Mouse (Mus musculus) thymus, adult 2 months (tissue): Measurements from ENCODE around the gene Wwox. TPM values are rescaled to one million over a fixed set of nuclear protein-coding genes. Genes with fewer than 3 reads are reported as not detected.

Experiments
- DNase-seq: peaks from one replicate; pipeline ENCODE4 v3.0.0; 2021
- H3K27ac ChIP-seq: fragments of 200-500 bp; 2 replicates; pipeline ENCODE4 v1.5.1; 2012; ENCODE audit warnings: low read length, control low read depth; ENCODE audit not compliant: control insufficient read depth, insufficient read depth
- H3K27me3 ChIP-seq: fragments of 200-500 bp; 2 replicates; pipeline ENCODE4 v1.6.1; 2012; ENCODE audit warnings: mild to moderate bottlenecking, low read length, moderate library complexity, mixed read lengths; ENCODE audit not compliant: control insufficient read depth, insufficient read depth
- H3K36me3 ChIP-seq: fragments of 200-500 bp; 2 replicates; pipeline ENCODE4 v1.6.1; 2012; ENCODE audit warnings: mild to moderate bottlenecking, low read length, moderate library complexity; ENCODE audit not compliant: control insufficient read depth, insufficient read depth
- H3K4me1 ChIP-seq: fragments of 200-500 bp; replicated peaks from 2 replicates; pipeline ENCODE4 v1.6.1; 2012; ENCODE audit warnings: low read length; ENCODE audit not compliant: control insufficient read depth, insufficient read depth
- H3K4me3 ChIP-seq: fragments of 200-500 bp; 2 replicates; pipeline ENCODE4 v1.5.1; 2012; ENCODE audit warnings: mild to moderate bottlenecking, low read length, control low read depth, moderate library complexity; ENCODE audit not compliant: control insufficient read depth, insufficient read depth
- CTCF ChIP-seq: fragments of 200-500 bp; IDR thresholded peaks from 2 replicates; pipeline ENCODE4 v1.5.1; 2012; ENCODE audit warnings: mild to moderate bottlenecking, control low read depth, low read length, moderate library complexity, borderline replicate concordance; ENCODE audit not compliant: control insufficient read depth, poor library complexity, insufficient read depth; ENCODE audit errors: extremely low read depth
- POLR2A ChIP-seq: fragments of 200-500 bp; IDR thresholded peaks from 2 replicates; pipeline ENCODE4 v1.6.1; 2012; ENCODE audit warnings: mild to moderate bottlenecking, low read length, control low read depth, moderate library complexity; ENCODE audit not compliant: control insufficient read depth, poor library complexity, insufficient read depth; ENCODE audit errors: extremely low read depth
- WGBS: fragments of 180-500 bp; shearing (Covaris S2); methylation state at CpG from one replicate; pipeline ENCODE4 v1.1.7; 2018; 5-methylcytosine and 5-hydroxymethylcytosine counted together
- polyA plus RNA-seq: library from polyadenylated mRNA; depleted of rRNA; stranded (reverse); fragments of >200 nt; gene quantifications from 2 replicates; pipeline ENCODE4 v1.2.3, GENCODE M21; 2012

Gene Wwox
- polyA plus RNA-seq, 1 experiment = 8.4 TPM

GRCm38 (mm10) chr8:114908589-114908988 lies 469.1 kb downstream of the Wwox start:
- TF ChIP-seq CTCF (no peak), POLR2A (no peak)
- no peak overlapping the region for H3K4me3 ChIP-seq
- WGBS = 70% methylated on average over 7 of the region's 7 CpGs
- no peak overlapping the region for H3K27ac ChIP-seq
- DNase-seq = no peak
- H3K36me3 ChIP-seq = no peaks in the 10 kb centered on the region
- H3K27me3 ChIP-seq = no peaks in the 10 kb centered on the region
- H3K4me1 ChIP-seq = no peaks in the 10 kb centered on the region

GRCm38 (mm10) chr8:114909146-114909545 lies 469.7 kb downstream of the Wwox start:
- TF ChIP-seq POLR2A = no peak
- WGBS = 94% methylated on average over 9 of the region's 9 CpGs
- no peak overlapping the region for H3K27ac ChIP-seq
- no peaks in the 10 kb centered on the region for H3K27me3 ChIP-seq
- H3K4me1 ChIP-seq = no peaks in the 10 kb centered on the region
- H3K4me3 ChIP-seq = no peak overlapping the region
- no peaks in the 10 kb centered on the region for H3K36me3 ChIP-seq
- no peak for DNase-seq

GRCm38 (mm10) chr8:114911031-114911580 lies 471.7 kb downstream of the Wwox start:
- no peaks in the 10 kb centered on the region for H3K36me3 ChIP-seq
- WGBS = 96% methylated on average over 17 of the region's 17 CpGs
- no peak overlapping the region for H3K4me3 ChIP-seq
- H3K27ac ChIP-seq = no peak overlapping the region
- no peaks in the 10 kb centered on the region for H3K4me1 ChIP-seq
- no peaks in the 10 kb centered on the region for H3K27me3 ChIP-seq
- DNase-seq = no peak
- TF ChIP-seq POLR2A = no peak
- no peak for TF ChIP-seq CTCF

- no peak overlapping the region for H3K27ac ChIP-seq
- H3K27me3 ChIP-seq = no peaks in the 10 kb centered on the region
- DNase-seq = no peak
- no peaks in the 10 kb centered on the region for H3K36me3 ChIP-seq
- TF ChIP-seq CTCF (no peak), POLR2A (no peak)
- no peaks in the 10 kb centered on the region for H3K4me1 ChIP-seq
- 96% methylated on average over 7 of the region's 7 CpGs for WGBS
- no peak overlapping the region for H3K4me3 ChIP-seq
Observed at GRCm38 (mm10) chr8:114923629-114924028, 484.2 kb downstream of the Wwox start.

- Histone ChIP-seq H3K36me3 (no peaks in the 10 kb centered on the region), H3K27ac (no peak overlapping the region), H3K27me3 (no peaks in the 10 kb centered on the region), H3K4me3 (no peak overlapping the region), H3K4me1 (0 out of 2 replicates have a peak, but pooled peaks cover 3% of the 10 kb centered on the region)
- WGBS = 82% methylated on average over 8 of the region's 8 CpGs
- DNase-seq = no peak
- TF ChIP-seq CTCF = no peak
- TF ChIP-seq POLR2A = no peak
Observed at GRCm38 (mm10) chr8:114927412-114927811, 488.0 kb downstream of the Wwox start.

GRCm38 (mm10) chr8:114927917-114928316 lies 488.5 kb downstream of the Wwox start:
- TF ChIP-seq POLR2A (no peak), CTCF (no peak)
- Histone ChIP-seq H3K4me3 (no peak overlapping the region), H3K27ac (no peak overlapping the region), H3K4me1 (0 out of 2 replicates have a peak, but pooled peaks cover 3% of the 10 kb centered on the region), H3K36me3 (no peaks in the 10 kb centered on the region), H3K27me3 (no peaks in the 10 kb centered on the region)
- no peak for DNase-seq
- 60% methylated on average over 4 of the region's 4 CpGs for WGBS

- TF ChIP-seq CTCF = no peak
- no peak for TF ChIP-seq POLR2A
- H3K27ac ChIP-seq = no peak overlapping the region
- no peaks in the 10 kb centered on the region for H3K27me3 ChIP-seq
- H3K4me1 ChIP-seq = 0 out of 2 replicates have a peak, but pooled peaks cover 3% of the 10 kb centered on the region
- WGBS = 87% methylated on average over 4 of the region's 4 CpGs
- no peaks in the 10 kb centered on the region for H3K36me3 ChIP-seq
- no peak overlapping the region for H3K4me3 ChIP-seq
- DNase-seq = no peak
Observed at GRCm38 (mm10) chr8:114929597-114929996, 490.1 kb downstream of the Wwox start.

- Histone ChIP-seq H3K36me3 (no peaks in the 10 kb centered on the region), H3K4me1 (0 out of 2 replicates have a peak, but pooled peaks cover 3% of the 10 kb centered on the region), H3K27me3 (no peaks in the 10 kb centered on the region), H3K27ac (no peak overlapping the region), H3K4me3 (no peak overlapping the region)
- WGBS = 86% methylated on average over 18 of the region's 18 CpGs
- no peak for DNase-seq
- no peak for TF ChIP-seq POLR2A
- TF ChIP-seq CTCF = no peak
Observed at GRCm38 (mm10) chr8:114932071-114932630, 492.7 kb downstream of the Wwox start.
